Mouse (Mus musculus): ENCODE results near the gene Psmd13.

Psmd13 gene

DNA sequence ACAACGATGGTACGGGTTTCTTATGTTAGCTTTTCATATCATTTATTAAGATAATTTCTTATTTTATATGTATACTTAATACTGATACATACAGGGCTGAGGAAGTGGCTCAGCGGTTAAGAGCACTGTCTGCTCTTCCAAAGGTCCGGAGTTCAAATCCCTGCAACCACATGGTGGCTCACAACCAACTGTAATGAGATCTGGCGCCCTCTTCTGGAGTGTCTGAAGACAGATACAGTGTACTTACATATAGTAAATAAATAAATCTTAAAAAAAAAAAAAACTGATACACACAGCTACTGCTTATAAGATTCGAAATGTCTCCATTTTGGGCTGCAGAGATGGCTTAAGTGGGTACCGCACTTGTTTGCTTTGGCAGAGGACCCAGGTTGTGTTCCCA lies 25.9 kb downstream of the Psmd13 start:
- no peak for DNase-seq (ENCODE audit: low spot score)

- DNase-seq (ENCODE audit: low spot score) = no peak
Measured at GRCm38 (mm10) chr7:140908181-140908580, 26.4 kb downstream of the Psmd13 start.

DNA sequence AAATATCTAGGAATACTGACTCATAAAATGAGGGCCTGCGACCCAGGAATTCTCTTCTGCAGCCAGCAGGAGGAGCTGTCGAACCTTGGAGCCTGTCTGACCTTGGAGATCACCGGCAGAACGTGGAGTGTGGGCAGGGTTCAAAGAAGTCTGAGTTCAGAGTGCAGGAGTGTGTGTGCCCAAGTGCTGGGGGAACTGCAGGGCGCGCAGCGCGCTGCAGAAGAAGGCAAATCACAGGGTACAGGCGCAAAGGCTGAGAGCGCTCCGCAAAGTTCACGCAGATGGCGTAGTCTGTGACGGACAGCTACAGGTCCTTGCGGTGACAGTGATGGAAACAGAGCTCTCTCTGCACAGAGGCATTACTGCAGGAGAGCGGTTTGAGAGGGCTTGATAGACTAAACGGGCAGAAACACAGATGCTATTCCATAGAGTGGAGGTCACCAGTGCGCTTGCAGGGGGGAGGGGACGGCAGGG lies 26.9 kb downstream of the Psmd13 start:
- DNase-seq (ENCODE audit: low spot score) = peak; percentile 36

DNA sequence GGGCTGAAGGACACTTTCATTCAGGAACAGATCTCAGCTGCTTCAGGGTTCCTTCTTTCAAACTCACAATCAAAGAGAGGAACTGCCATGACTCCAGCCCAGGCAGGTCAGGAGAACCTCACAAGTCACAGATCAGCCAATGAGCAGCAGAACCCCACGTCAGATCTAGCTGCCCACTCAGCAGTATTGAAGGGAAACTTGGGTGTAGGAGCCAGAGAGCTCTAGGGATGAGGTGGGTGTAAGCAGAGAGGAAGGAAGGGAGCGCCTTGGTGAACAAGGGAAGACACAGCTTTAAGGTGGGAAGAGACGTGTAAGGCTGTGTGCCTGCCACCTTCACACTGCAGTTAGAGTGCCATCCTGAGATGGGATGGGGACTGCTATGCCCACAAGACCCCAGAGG lies 30.5 kb downstream of the Psmd13 start:
- DNase-seq (ENCODE audit: low spot score) = peak; percentile 32

DNA sequence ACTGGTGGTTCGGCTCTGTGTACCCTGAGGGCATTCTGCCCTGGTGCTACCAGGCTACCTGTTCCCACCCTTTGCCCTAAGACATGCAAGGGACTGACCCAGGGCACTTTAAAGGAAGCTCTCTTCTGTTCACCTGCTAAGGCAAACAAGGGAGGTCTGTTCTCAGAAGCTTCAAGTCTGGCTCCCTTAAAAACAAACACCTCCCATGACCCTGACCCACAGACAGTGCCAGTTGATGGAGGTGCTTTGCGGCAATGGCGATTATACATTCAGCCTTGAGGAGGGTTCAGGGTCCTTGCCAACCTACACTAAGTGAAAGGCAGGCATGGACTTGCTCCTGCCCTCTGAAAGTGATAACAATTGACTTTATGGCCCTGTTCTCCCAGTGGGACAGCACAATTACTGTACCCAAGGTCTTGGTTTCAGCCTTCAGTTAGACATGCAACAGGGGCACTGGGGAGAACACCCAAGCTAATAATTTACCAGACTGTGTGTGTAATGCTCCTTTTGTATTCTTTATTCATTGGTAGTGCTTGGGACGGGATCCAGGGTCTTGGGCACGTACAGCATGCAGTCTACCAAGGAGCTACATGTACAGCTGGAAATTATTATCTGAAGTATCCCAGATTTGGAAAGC lies 31.2 kb downstream of the Psmd13 start:
- no peak for DNase-seq (ENCODE audit: low spot score)

DNA sequence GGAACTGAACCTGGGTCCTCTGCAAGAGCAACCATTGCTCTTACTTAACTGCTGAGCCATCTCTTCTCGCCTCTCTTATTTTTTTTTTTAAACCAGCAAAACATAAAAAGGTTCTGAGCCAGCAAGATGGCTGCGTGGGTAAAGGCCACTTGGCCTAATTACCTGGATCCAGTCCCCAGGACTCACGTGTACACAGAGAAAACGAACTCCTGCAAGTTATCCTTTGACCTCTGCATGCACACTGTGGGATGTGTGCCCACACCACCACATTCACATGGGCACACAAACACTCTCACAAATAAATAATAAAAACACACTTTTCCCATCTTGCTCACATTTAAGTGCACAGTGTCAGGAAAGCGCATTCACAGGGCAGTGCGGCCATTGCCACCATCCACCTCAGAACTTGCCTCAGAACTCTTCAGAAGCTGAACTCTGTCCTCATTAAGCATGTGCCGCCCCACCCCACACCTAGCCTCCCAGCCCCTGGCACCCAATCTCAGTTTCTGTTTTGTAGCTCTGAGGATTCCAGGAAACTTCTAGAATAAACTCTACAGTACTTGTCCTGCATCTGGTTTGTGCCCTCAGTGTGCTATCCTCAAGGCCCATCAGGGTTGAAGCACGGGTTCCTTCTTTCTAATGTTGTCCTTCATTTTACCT lies 32.4 kb downstream of the Psmd13 start:
- no peak for DNase-seq (ENCODE audit: low spot score)

- DNase-seq (ENCODE audit: low spot score) = no peak
Measured at GRCm38 (mm10) chr7:140919911-140920310, 38.1 kb downstream of the Psmd13 start.

- DNase-seq (ENCODE audit: low spot score) = no peak
Measured at GRCm38 (mm10) chr7:140920418-140921029, 38.8 kb downstream of the Psmd13 start, which contains the start of gene Nlrp6. Gene Nlrp6 (plus strand): TSS chr7:140920902.

DNA sequence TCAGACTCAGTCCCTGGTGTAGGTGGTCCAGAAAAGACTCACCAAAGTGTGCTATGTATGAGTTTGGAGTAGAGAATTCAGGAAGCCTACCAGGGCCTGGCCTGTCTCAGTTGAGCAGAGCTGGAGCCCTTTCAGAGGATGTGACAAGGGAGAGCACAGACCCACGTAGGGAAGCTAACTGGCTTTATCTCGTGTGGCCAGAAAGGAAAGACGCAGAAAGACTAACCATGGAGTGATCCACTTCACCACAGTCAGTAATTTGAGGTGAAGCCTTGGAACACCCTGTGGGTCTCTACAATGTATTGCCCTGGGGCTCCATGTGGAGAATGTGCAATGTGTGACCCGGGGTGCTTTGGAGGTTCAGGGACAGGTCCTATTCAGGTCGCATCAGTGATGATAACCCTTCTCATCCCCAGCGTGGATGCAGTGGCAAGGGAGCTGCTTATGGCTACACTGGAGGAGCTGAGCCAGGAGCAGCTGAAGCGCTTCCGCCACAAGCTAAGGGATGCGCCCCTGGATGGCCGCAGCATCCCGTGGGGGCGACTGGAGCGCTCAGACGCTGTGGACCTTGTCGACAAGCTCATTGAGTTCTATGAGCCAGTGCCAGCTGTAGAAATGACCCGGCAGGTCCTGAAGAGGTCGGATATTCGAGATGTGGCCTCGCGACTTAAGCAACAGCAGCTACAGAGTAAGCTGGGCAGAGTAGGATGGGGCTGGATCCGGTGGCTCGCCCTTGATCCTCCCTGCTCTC lies 39.6 kb downstream of the Psmd13 start:
- DNase-seq (ENCODE audit: low spot score) = no peak

- DNase-seq (ENCODE audit: low spot score) = no peak
Measured at GRCm38 (mm10) chr7:140922398-140923069, 40.8 kb downstream of the Psmd13 start.

DNA sequence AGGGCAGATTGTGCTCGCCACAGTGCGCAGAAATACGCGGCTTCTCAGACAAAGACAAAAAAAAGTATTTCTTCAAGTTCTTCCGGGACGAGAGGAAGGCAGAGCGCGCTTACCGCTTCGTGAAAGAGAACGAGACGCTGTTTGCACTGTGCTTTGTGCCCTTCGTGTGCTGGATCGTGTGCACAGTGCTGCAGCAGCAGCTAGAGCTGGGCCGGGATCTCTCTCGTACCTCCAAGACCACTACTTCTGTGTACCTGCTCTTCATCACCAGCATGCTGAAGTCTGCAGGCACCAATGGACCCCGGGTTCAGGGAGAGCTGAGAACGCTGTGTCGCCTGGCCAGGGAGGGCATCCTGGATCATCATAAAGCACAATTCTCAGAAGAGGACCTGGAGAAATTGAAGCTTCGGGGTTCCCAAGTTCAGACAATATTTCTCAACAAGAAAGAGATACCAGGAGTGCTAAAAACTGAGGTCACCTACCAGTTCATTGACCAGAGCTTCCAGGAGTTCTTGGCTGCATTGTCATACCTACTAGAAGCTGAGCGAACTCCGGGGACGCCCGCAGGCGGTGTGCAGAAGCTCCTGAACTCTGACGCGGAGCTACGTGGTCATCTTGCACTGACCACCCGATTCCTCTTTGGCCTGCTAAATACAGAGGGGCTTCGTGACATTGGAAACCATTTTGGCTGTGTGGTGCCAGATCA lies 41.5 kb downstream of the Psmd13 start:
- DNase-seq (ENCODE audit: low spot score) = no peak

DNA sequence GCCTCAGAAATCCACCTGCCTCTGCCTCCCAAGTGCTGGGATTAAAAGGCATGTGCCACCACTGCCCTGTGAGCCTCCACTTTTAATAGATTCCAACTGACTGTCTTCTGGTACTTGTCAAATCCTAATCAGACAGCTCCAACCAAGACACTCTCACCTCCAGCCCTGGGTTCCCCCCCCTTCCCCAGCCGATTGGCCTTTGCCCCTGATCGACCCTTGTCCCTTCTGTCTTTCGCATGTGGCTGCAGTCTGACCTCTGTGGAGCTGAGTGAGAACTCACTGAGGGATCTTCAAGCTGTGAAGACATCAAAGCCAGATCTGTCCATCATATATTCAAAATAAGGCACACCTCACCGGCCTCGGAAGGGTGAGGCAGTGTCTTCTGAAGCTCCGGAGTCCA lies 45.4 kb downstream of the Psmd13 start:
- no peak for DNase-seq (ENCODE audit: low spot score)

DNA sequence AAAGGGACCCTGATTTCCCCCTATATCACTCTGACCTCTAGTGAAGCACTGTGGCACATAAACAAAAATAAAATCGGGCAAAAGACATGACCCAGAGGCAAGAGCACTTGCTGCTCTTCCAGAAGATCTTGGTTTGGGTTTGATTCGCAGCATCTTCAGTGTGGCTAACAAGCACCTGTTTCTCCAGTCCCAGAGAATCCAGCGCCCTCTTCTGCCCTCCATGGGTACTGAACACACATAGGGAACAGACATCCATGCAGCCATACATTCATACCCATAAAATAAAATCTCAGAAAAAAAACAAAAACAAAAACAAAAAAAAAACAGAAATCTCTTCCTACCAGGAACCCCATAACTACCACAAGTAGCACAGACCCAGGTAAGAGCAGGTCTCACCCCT lies 56.7 kb downstream of the Psmd13 start:
- DNase-seq (ENCODE audit: low spot score) = no peak

DNA sequence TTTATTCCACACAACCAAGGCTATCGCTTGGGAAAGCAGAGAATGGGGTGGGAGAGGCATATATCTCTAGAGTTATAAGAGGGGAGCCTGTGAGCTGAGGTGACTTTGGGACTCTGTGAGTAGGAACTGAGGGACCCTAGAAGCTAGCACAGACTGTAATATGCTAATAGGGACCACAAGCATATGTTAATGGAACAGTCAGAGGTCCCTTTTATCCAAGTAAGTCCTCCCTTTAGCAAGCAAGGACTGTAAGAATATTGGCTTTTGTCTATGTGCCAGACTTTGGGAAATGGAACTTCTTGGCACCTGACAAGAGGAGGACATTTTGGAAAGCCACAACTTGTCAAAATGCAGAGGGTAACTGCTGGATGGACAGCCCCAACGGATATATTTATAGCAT lies 57.1 kb downstream of the Psmd13 start:
- no peak for DNase-seq (ENCODE audit: low spot score)

DNA sequence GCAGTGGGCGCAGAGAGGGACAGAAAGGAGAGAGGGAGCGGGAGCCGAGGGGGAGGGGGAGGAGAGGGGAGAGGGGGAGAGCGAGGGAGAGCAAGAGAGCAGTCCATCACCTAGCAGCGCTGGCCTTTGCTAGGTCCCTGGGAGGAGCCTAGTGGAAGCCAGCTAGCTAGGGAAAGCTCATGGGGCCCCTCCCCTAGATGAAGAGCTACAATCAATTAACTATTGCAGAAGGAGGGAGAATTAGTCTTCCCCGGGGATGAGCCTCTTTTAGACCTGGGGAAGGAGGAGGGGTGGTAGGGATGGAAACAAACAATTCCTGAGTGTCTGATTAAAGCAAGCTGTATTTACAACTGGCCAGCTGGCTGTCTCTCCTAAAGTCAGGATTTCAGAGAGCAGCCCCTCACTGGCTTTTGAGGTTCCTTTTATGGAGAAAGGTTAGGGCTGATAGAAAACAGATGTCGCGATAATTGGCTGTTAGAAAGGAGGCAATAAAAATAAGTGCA lies 58.0 kb downstream of the Psmd13 start:
- no peak for DNase-seq (ENCODE audit: low spot score)

DNA sequence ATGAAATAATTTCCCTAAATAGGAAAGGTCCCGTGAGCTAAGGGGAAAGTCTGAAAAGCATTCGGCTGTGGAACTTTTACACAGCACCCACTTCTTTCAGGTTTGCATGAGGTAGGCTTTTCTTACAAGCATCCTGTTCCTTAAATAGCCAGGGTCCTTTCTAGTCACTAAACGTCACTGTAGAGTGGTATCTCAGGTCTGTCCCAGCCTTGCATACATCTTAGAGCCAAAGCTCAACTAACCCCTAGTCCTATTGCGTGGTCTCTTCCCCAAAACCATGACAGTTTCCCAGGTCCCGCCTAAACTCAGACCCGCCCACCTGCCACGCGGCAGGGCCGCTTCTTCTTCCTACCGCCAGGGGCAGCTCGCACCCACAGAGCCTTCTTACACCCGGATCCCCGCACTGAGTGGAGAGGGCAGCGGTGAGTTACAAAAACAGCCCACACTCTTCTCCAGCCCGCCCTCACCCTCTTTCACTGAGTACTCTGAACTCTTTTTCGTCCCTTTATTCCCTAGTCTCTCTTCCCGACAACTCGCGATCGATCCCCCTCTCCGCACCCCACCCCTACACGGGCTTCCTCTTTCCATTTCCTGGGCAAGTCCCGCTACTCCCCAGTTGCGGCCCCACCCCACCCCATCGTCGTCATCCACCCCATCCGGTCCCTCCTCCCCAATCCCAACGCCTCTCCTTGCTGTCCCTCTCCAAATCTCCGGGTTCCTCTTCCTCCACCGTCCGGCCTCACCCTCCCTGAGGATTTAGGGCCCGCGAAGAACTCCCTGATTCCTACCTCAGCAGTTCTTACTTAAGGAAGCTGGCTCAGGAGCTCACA lies 59.7 kb downstream of the Psmd13 start, which contains the start of gene Pgghg:
Gene Pgghg, plus strand, starts transcription at position 170 of the 830 bp plus-strand sequence.
- DNase-seq (ENCODE audit: low spot score) = no peak

- DNase-seq (ENCODE audit: low spot score) = no peak
Measured at GRCm38 (mm10) chr7:140942341-140942740, 60.6 kb downstream of the Psmd13 start.

DNA sequence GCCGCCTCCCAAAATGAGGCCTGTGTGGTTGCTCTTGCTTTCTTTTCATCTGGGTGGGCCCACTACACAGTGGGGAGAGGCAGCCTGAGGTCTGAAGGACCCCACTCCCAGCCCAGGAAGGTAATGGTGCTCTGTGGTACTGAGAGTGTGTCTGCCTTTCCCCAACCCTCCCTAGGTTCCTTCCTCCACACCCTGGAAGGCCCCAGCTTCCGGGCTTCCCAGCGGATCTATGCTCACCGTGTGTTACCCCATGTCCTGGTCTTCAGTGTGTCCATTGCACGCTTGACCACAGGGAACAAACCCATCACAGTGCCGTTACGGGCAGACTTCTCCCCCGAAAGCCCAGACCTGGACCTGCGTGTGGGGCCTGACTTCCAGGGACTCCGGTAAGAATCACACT lies 61.0 kb downstream of the Psmd13 start:
- DNase-seq (ENCODE audit: low spot score) = no peak

DNA sequence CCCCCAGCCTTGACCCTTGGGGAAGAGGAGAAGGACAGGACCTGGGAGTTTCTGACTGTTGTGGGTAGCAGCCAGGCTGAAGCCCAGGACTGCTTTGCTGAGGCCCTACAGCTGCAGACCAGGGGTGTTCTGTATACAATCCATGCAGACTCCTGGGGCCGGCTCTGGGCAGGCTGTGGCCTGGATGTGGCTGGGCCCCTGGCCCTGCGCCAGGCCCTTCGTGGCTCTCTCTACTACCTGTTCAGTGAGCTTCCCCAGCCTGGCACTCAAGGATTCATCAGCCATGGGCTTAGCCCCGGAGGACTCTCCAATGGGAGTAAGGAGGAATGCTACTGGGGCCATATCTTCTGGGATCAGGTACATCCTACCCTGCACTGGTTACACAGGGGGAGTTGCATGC lies 61.6 kb downstream of the Psmd13 start:
- DNase-seq (ENCODE audit: low spot score) = no peak

GRCm38 (mm10) chr7:140944236-140944635 lies 62.5 kb downstream of the Psmd13 start:
- DNase-seq (ENCODE audit: low spot score) = no peak

Data from left cerebral cortex, adult 11 months (tissue).